Mouse (Mus musculus) thymus, adult 2 months (tissue): ENCODE results near the gene Gm13289.
"Not testable (repeated sequence)": the region's sequence is repeated elsewhere in the genome, so short reads cannot be mapped to it uniquely, and the experiment has no call there.

ENCODE experiments used
- CTCF ChIP-seq: fragments of 200-500 bp; IDR thresholded peaks from 2 replicates; pipeline ENCODE4 v1.5.1; 2012; ENCODE audit warnings: mild to moderate bottlenecking, control low read depth, low read length, moderate library complexity, borderline replicate concordance; ENCODE audit not compliant: control insufficient read depth, poor library complexity, insufficient read depth; ENCODE audit errors: extremely low read depth
- POLR2A ChIP-seq: fragments of 200-500 bp; IDR thresholded peaks from 2 replicates; pipeline ENCODE4 v1.6.1; 2012; ENCODE audit warnings: mild to moderate bottlenecking, low read length, control low read depth, moderate library complexity; ENCODE audit not compliant: control insufficient read depth, poor library complexity, insufficient read depth; ENCODE audit errors: extremely low read depth

- TF ChIP-seq CTCF, POLR2A: not testable (repeated sequence)
These were observed 14.5 kb downstream of the Gm13289 start, which contains the start of gene Gm13278 for GRCm38 (mm10) chr4:88791250-88791649.
